Mouse (Mus musculus) forebrain, embryonic 16.5 days (tissue): Measurements from ENCODE around the gene Mpst. TPM values are rescaled to one million over a fixed set of nuclear protein-coding genes. Genes with fewer than 3 reads are reported as not detected.
A peak's percentile ranks its signal among the peaks of the same experiment; 100 is the strongest.

Source experiments
- ATAC-seq: fragments of 200-750 bp; cut with Nextera tagmentation; 2 replicates; pipeline ENCODE4 v1.8.0; 2017; ENCODE audit warnings: mild to moderate bottlenecking, moderate library complexity
- H3K27ac ChIP-seq: fragments of 300-500 bp; sonication (generic); 2 replicates; pipeline ENCODE4 v1.5.1; 2014; ENCODE audit warnings: low read length, control low read depth
- H3K27me3 ChIP-seq: fragments of 300-500 bp; sonication (generic); replicated peaks from 2 replicates; pipeline ENCODE4 v1.6.1; 2014; ENCODE audit warnings: low read length; ENCODE audit not compliant: control insufficient read depth, insufficient read depth
- H3K36me3 ChIP-seq: fragments of 300-500 bp; sonication (generic); 2 replicates; pipeline ENCODE4 v1.6.1; 2014; ENCODE audit not compliant: control insufficient read depth, insufficient read depth
- H3K4me1 ChIP-seq: fragments of 300-500 bp; sonication (generic); replicated peaks from 2 replicates; pipeline ENCODE4 v1.6.1; 2014; ENCODE audit warnings: low read length; ENCODE audit not compliant: control insufficient read depth, insufficient read depth
- H3K4me2 ChIP-seq: fragments of 300-500 bp; sonication (generic); 2 replicates; pipeline ENCODE4 v1.6.1; 2014; ENCODE audit warnings: mild to moderate bottlenecking, low read length, control low read depth
- H3K4me3 ChIP-seq: fragments of 300-500 bp; sonication (generic); replicated peaks from 2 replicates; pipeline ENCODE4 v1.5.1; 2014; ENCODE audit warnings: mild to moderate bottlenecking, low read length, control low read depth
- H3K9ac ChIP-seq: fragments of 300-500 bp; sonication (generic); replicated peaks from 2 replicates; pipeline ENCODE4 v1.6.1; 2014; ENCODE audit warnings: low read depth, low read length, control low read depth
- H3K9me3 ChIP-seq: fragments of 300-500 bp; sonication (generic); 2 replicates; pipeline ENCODE4 v1.6.1; 2016; ENCODE audit warnings: low read length; ENCODE audit not compliant: control insufficient read depth
- WGBS: fragments of 180-500 bp; shearing (Covaris S2); extraction: QIAGEN DNeasy Blood & Tissue Kit; methylation state at CpG from one replicate; pipeline ENCODE4 v1.1.7; 2014; 5-methylcytosine and 5-hydroxymethylcytosine counted together
- polyA plus RNA-seq: library from polyadenylated mRNA; unstranded; fragments of >200 nt; fragmentation: Nextera tagmentation; extraction: Ambion mirVana; gene quantifications from 2 replicates; pipeline ENCODE4 v1.2.1, GENCODE M21; 2015

Mpst gene
- polyA plus RNA-seq, 1 experiment from 2014 or later, result 5.0 TPM

- H3K4me2 ChIP-seq, result no peak overlapping the region
- no peak overlapping the region for H3K27ac ChIP-seq
- 85% methylated on average over 10 of the region's 10 CpGs for WGBS
- H3K4me3 ChIP-seq, result no peak overlapping the region
- no peak for ATAC-seq
- no peaks in the 10 kb centered on the region for H3K27me3 ChIP-seq
- H3K9me3 ChIP-seq, result no peaks in the 10 kb centered on the region
- peaks cover 7% of the 10 kb centered on the region for H3K4me1 ChIP-seq
- no peaks in the 10 kb centered on the region for H3K36me3 ChIP-seq
- H3K9ac ChIP-seq, result no peak overlapping the region
Observed at GRCm38 (mm10) chr15:78378556-78378955, 27.7 kb upstream of the Mpst start.

GRCm38 (mm10) chr15:78380208-78380607 lies 26.0 kb upstream of the Mpst start:
- Histone ChIP-seq H3K27ac (no peak overlapping the region), H3K27me3 (no peaks in the 10 kb centered on the region), H3K4me2 (no peak overlapping the region), H3K36me3 (no peaks in the 10 kb centered on the region), H3K4me3 (no peak overlapping the region), H3K4me1 (peaks cover 12% of the 10 kb centered on the region), H3K9me3 (no peaks in the 10 kb centered on the region), H3K9ac (no peak overlapping the region)
- WGBS, result 68% methylated on average over 2 of the region's 2 CpGs
- ATAC-seq, result no peak

GRCm38 (mm10) chr15:78380741-78381140 lies 25.5 kb upstream of the Mpst start:
- Histone ChIP-seq H3K4me1 (peaks cover 12% of the 10 kb centered on the region), H3K36me3 (no peaks in the 10 kb centered on the region), H3K4me3 (no peak overlapping the region), H3K9me3 (no peaks in the 10 kb centered on the region), H3K27ac (no peak overlapping the region), H3K4me2 (no peak overlapping the region), H3K27me3 (no peaks in the 10 kb centered on the region), H3K9ac (no peak overlapping the region)
- WGBS, result 28% methylated on average over 4 of the region's 4 CpGs
- no peak for ATAC-seq

- no peaks in the 10 kb centered on the region for H3K9me3 ChIP-seq
- no peak overlapping the region for H3K4me2 ChIP-seq
- 84% methylated on average over 4 of the region's 4 CpGs for WGBS
- peaks cover 12% of the 10 kb centered on the region for H3K4me1 ChIP-seq
- no peaks in the 10 kb centered on the region for H3K36me3 ChIP-seq
- H3K4me3 ChIP-seq, result no peak overlapping the region
- no peaks in the 10 kb centered on the region for H3K27me3 ChIP-seq
- no peak overlapping the region for H3K27ac ChIP-seq
- no peak for ATAC-seq
- H3K9ac ChIP-seq, result no peak overlapping the region
Observed at GRCm38 (mm10) chr15:78382115-78382514, 24.1 kb upstream of the Mpst start.

GRCm38 (mm10) chr15:78383450-78384219 lies 22.6 kb upstream of the Mpst start:
- peak; percentile 93 for ATAC-seq
- Histone ChIP-seq H3K4me3 (no peak overlapping the region), H3K4me1 (peaks cover 12% of the 10 kb centered on the region), H3K27ac (peak overlapping the region; percentile 72), H3K9me3 (no peaks in the 10 kb centered on the region), H3K27me3 (no peaks in the 10 kb centered on the region), H3K36me3 (no peaks in the 10 kb centered on the region), H3K4me2 (no peak overlapping the region), H3K9ac (no peak overlapping the region)
- WGBS, result 52% methylated on average over 11 of the region's 11 CpGs

- Histone ChIP-seq H3K27me3 (no peaks in the 10 kb centered on the region), H3K36me3 (no peaks in the 10 kb centered on the region), H3K27ac (peak overlapping the region; percentile 72), H3K4me2 (no peak overlapping the region), H3K4me3 (no peak overlapping the region), H3K4me1 (peaks cover 12% of the 10 kb centered on the region), H3K9me3 (no peaks in the 10 kb centered on the region), H3K9ac (no peak overlapping the region)
- peak; percentile 78 for ATAC-seq
- WGBS, result 43% methylated on average over 7 of the region's 7 CpGs
Observed at GRCm38 (mm10) chr15:78384220-78385116, 21.7 kb upstream of the Mpst start.

- no peak overlapping the region for H3K9ac ChIP-seq
- H3K4me3 ChIP-seq, result no peak overlapping the region
- no peak overlapping the region for H3K27ac ChIP-seq
- no peaks in the 10 kb centered on the region for H3K36me3 ChIP-seq
- 82% methylated on average over 1 of the region's 1 CpGs for WGBS
- no peak overlapping the region for H3K4me2 ChIP-seq
- ATAC-seq, result no peak
- peaks cover 10% of the 10 kb centered on the region for H3K4me1 ChIP-seq
- H3K27me3 ChIP-seq, result no peaks in the 10 kb centered on the region
- no peaks in the 10 kb centered on the region for H3K9me3 ChIP-seq
Observed at GRCm38 (mm10) chr15:78385564-78385963, 20.7 kb upstream of the Mpst start.

- Histone ChIP-seq H3K4me3 (no peak overlapping the region), H3K36me3 (no peaks in the 10 kb centered on the region), H3K27me3 (no peaks in the 10 kb centered on the region), H3K4me2 (no peak overlapping the region), H3K9me3 (no peaks in the 10 kb centered on the region), H3K9ac (no peak overlapping the region), H3K27ac (no peak overlapping the region), H3K4me1 (no peaks in the 10 kb centered on the region)
- 83% methylated on average over 3 of the region's 3 CpGs for WGBS
- ATAC-seq, result no peak
Observed at GRCm38 (mm10) chr15:78390855-78391254, 15.4 kb upstream of the Mpst start.

GRCm38 (mm10) chr15:78395478-78395962 lies 10.7 kb upstream of the Mpst start, which contains the start of gene Tex33:
Tex33 (minus strand) TSS chr15:78395912.
- no peak within 1 kb of the TSS for H3K4me3 ChIP-seq
- H3K4me2 ChIP-seq, result no peak within 1 kb of the TSS
- H3K27ac ChIP-seq, result no peak within 1 kb of the TSS
- no peak within 1 kb of the TSS for H3K9ac ChIP-seq
- no peaks in the 10 kb centered on the region for H3K9me3 ChIP-seq
- no peak for ATAC-seq
- H3K36me3 ChIP-seq, result no peaks in the 10 kb centered on the region
- H3K4me1 ChIP-seq, result no peaks in the 10 kb centered on the region
- no peaks in the 10 kb centered on the region for H3K27me3 ChIP-seq
- 79% methylated on average over 8 of the region's 8 CpGs for WGBS
